ENCODE assay signal across 16 mouse cellular contexts in genomic region chr13:49192156-49192855, GRCm38 (mm10). TPM values are rescaled to one million over a fixed set of nuclear protein-coding genes. Genes with fewer than 3 reads are reported as not detected.
DNase-seq lines count a peak whose midpoint lies in the region; TF ChIP-seq lines count a peak whose summit lies in the region.
"Had no signal": no experiment of that assay in that cellular context is flagged by ENCODE, and none has a peak within 500 bp of the region (broad histone marks: within the 10 kb centered on the region; RNA-seq: fewer than 3 reads in every experiment).

No protein-coding gene starts in this region.

- peak; percentile 87 for DNase-seq in heart, adult 11 months
- DNase-seq in heart, adult 8-10 months (ENCODE audit: low spot score), result no peak
- DNase-seq in liver, adult 2 months (ENCODE audit: extremely low read depth, low read depth, low spot score), result peak; percentile 80
- DNase-seq in liver, result no peak
- DNase-seq in kidney, postnatal 25 days, result peak; percentile 41 to 52
- no peak for DNase-seq in testis, postnatal 14 days (ENCODE audit: low spot score)
- no peak for DNase-seq in cerebellum, adult 9-11 months
- DNase-seq: gastrocnemius, postnatal 36 days; lung, postnatal 10 days had no signal

- TF ChIP-seq CTCF in liver, adult 2 months (IDR thresholded peaks at IDR 0.05; ENCODE audit: low read depth, low read length), result no peak

- H3K27ac ChIP-seq in liver, adult 2 months (replicated peaks; ENCODE audit: insufficient read depth, low read depth, low read length), result peak overlapping the region; percentile 86
- peak overlapping the region; percentile 99 for H3K27ac ChIP-seq in macrophage
- H3K27ac ChIP-seq: embryonic facial prominence, embryonic 12.5 days; hindbrain, postnatal 0 days; layer of hippocampus, adult 2 months; limb, embryonic 15.5 days; stomach, embryonic 15.5 days had no signal

- H3K4me3 ChIP-seq in liver, adult 2 months (ENCODE audit: insufficient read depth, low read depth, low read length), result 0 out of 2 replicates have a peak overlapping the region, but pooled peaks have one; percentile 10
- H3K4me3 ChIP-seq in macrophage (ENCODE audit: inconsistent target), result no peak overlapping the region
- H3K4me3 ChIP-seq: embryonic facial prominence, embryonic 12.5 days; layer of hippocampus, adult 2 months; limb, embryonic 15.5 days; stomach, embryonic 15.5 days had no signal

- WGBS in liver, adult 2 months, result 37% methylated on average over 16 of the region's 16 CpGs
- 42% methylated on average over 16 of the region's 16 CpGs for WGBS in macrophage (ENCODE audit: missing documents)

- peaks cover 15% of the 10 kb centered on the region for H3K36me3 ChIP-seq in liver, adult 2 months (ENCODE audit: control insufficient read depth, insufficient read depth, low read length)
- H3K36me3 ChIP-seq in macrophage (ENCODE audit: inconsistent target), result peaks cover 23% of the 10 kb centered on the region

- peaks cover 32% of the 10 kb centered on the region for H3K4me1 ChIP-seq in liver, adult 2 months (ENCODE audit: control insufficient read depth, insufficient read depth, low read length)

- no peaks in the 10 kb centered on the region for H3K27me3 ChIP-seq in liver, adult 2 months (ENCODE audit: control insufficient read depth, insufficient read depth, low read length)
- H3K27me3 ChIP-seq: embryonic facial prominence, embryonic 12.5 days; limb, embryonic 15.5 days; stomach, embryonic 15.5 days had no signal

- H3K79me2 ChIP-seq in liver, adult 2 months (ENCODE audit: control insufficient read depth, insufficient read depth, low read length), result peaks cover 14% of the 10 kb centered on the region
- peaks cover 80% of the 10 kb centered on the region for H3K79me2 ChIP-seq in macrophage (ENCODE audit: inconsistent target)

- H3K9ac ChIP-seq in liver, adult 2 months (ENCODE audit: low read depth, low read length), result peak overlapping the region; percentile 63
- H3K9ac ChIP-seq: embryonic facial prominence, embryonic 12.5 days; limb, embryonic 15.5 days; stomach, embryonic 15.5 days had no signal

- no peak for TF ChIP-seq POLR2A in liver, adult 2 months (IDR thresholded peaks at IDR 0.05; ENCODE audit: extremely low read depth, insufficient read depth, low read length)

RNA-seq across cellular contexts. Expression of gene Ninj1, which starts 5.0 kb away (rescaled TPM):
- 100 to 1,000 TPM; 111 to 152 (median 131) TPM for total RNA-seq in heart, adult 8-10 months (2022)
- total RNA-seq in liver, adult 2 months (2014; rRNA removed), result 178 TPM in 2 replicates
- 1,040 and 1,373 TPM in 2 replicates for polyA plus RNA-seq in liver, adult 2 months (2012; rRNA removed)
- 100 to 1,000 TPM in 15 of 26 experiments, 10 to 100 TPM in 11; 30.0 to 203 (median 120) TPM for total RNA-seq in macrophage (2018; cell fraction: chromatin; rRNA removed)
- total RNA-seq in macrophage (2018; cell fraction: cytosol; rRNA removed), result 100 to 1,000 TPM; 384 to 615 (median 485) TPM
- total RNA-seq in macrophage (2018; cell fraction: nucleus; rRNA removed), result 100 to 1,000 TPM in 25 of 26 experiments, 10 to 100 TPM in 1; 70.1 to 330 (median 238) TPM
- polyA plus RNA-seq in macrophage (2018), result 275 to 508 TPM (median 332 TPM) in 3 replicates

RNA-seq across cellular contexts. Expression of gene Card19, which starts 23.5 kb away (rescaled TPM):
- 100 to 1,000 TPM; 132 to 152 (median 141) TPM for total RNA-seq in heart, adult 8-10 months (2022)
- 11.2 and 15.3 TPM in 2 replicates for total RNA-seq in liver, adult 2 months (2014; rRNA removed)
- polyA plus RNA-seq in liver, adult 2 months (2012; rRNA removed), result 35.4 and 38.0 TPM in 2 replicates
- total RNA-seq in macrophage (2018; cell fraction: chromatin; rRNA removed), result 100 to 1,000 TPM in 16 of 26 experiments, 10 to 100 TPM in 10; 39.0 to 263 (median 106) TPM
- 100 to 1,000 TPM in 24 of 26 experiments, 10 to 100 TPM in 2; 89.0 to 237 (median 139) TPM for total RNA-seq in macrophage (2018; cell fraction: cytosol; rRNA removed)
- total RNA-seq in macrophage (2018; cell fraction: nucleus; rRNA removed), result 100 to 1,000 TPM in 13 of 26 experiments, 10 to 100 TPM in 13; 48.7 to 301 (median 97.5) TPM
- 133 to 174 TPM (median 144 TPM) in 3 replicates for polyA plus RNA-seq in macrophage (2018)

RNA-seq across cellular contexts. Expression of gene Wnk2, which starts 44.5 kb away (rescaled TPM):
- 10 to 100 TPM; 60.5 to 89.6 (median 75.4) TPM for total RNA-seq in heart, adult 8-10 months (2022)
- 0.07 and 0.09 TPM in 2 replicates for total RNA-seq in liver, adult 2 months (2014; rRNA removed)
- 0.15 and 0.16 TPM in 2 replicates for polyA plus RNA-seq in liver, adult 2 months (2012; rRNA removed)
- total RNA-seq in macrophage (2018; cell fraction: chromatin; rRNA removed), result 1 to 10 TPM in 14 of 26 experiments, under 1 TPM in 5, not detected in 7; 0.12 to 6.5 (median 3.8) TPM
- under 1 TPM in 16 of 26 experiments, not detected in 10; under 0.01 to 0.81 (median 0.47) TPM for total RNA-seq in macrophage (2018; cell fraction: cytosol; rRNA removed)
- 1 to 10 TPM in 11 of 26 experiments, under 1 TPM in 4, not detected in 11; 0.08 to 5.1 (median 1.9) TPM for total RNA-seq in macrophage (2018; cell fraction: nucleus; rRNA removed)
- polyA plus RNA-seq in macrophage (2018), result not detected in 3 replicates
- polyA plus RNA-seq: activated CD4-positive, CD25-positive, alpha-beta regulatory T cell, adult 4 months had no signal

RNA-seq across cellular contexts. Expression of gene Susd3, which starts 56.2 kb away (rescaled TPM):
- under 1 TPM; 0.31 to 0.78 (median 0.64) TPM for total RNA-seq in heart, adult 8-10 months (2022)
- 0.18 and 0.27 TPM in 2 replicates for total RNA-seq in liver, adult 2 months (2014; rRNA removed)
- polyA plus RNA-seq in liver, adult 2 months (2012; rRNA removed), result 0.49 and 1.1 TPM in 2 replicates
- total RNA-seq in macrophage (2018; cell fraction: chromatin; rRNA removed), result 10 to 100 TPM in 13 of 26 experiments, 1 to 10 TPM in 13; 1.5 to 48.4 (median 10.7) TPM
- total RNA-seq in macrophage (2018; cell fraction: cytosol; rRNA removed), result 10 to 100 TPM; 10.5 to 38.8 (median 20.5) TPM
- total RNA-seq in macrophage (2018; cell fraction: nucleus; rRNA removed), result 10 to 100 TPM in 15 of 26 experiments, 1 to 10 TPM in 11; 3.7 to 42.9 (median 10.8) TPM
- 17.9 to 41.2 TPM (median 39.0 TPM) in 3 replicates for polyA plus RNA-seq in macrophage (2018)

Comparison
In these comparisons a context has a peak if more than half of its experiments do, and no peak if none do; other contexts are left out.
1. DNase-seq: peak in heart, adult 11 months (single experiment), liver, adult 2 months (single experiment) and kidney, postnatal 25 days (2 of 2); none in heart, adult 8-10 months (single experiment), liver (single experiment), testis, postnatal 14 days (single experiment) and cerebellum, adult 9-11 months (single experiment).
2. RNA of gene Wnk2, which starts 44.5 kb away (total RNA-seq): 60.5 to 89.6 TPM in heart, adult 8-10 months; 0.07 to 0.09 TPM in liver, adult 2 months; every median in the first group is over 10 times any median in the second.